Mouse (Mus musculus) layer of hippocampus, adult 18-20 months (tissue): ENCODE measurements around the gene Il4. TPM values are rescaled to one million over a fixed set of nuclear protein-coding genes. Genes with fewer than 3 reads are reported as not detected.
"Not testable (repeated sequence)": the region's sequence is repeated elsewhere in the genome, so short reads cannot be mapped to it uniquely, and the experiment has no call there.

Source experiments
- DNase-seq, 2 experiments: peaks; one replicate each; pipeline ENCODE4 v3.0.0; 2022; ENCODE audit warnings: low spot score in 2 of 2
- total RNA-seq, 2 experiments: library from RNA; stranded (reverse); gene quantifications; 2 replicates each; pipeline ENCODE4 v1.2.3; 2021

The Il4 gene
- total RNA-seq, 2 experiments from 2014 or later, result not detected

- DNase-seq, result peak; percentile 93 to 97
Observed at GRCm38 (mm10) chr11:53567224-53568014, 51.0 kb downstream of the Il4 start, which contains the start of gene Kif3a. Gene Kif3a (plus strand): TSS chr11:53567379.

GRCm38 (mm10) chr11:53566646-53567045, 51.8 kb downstream of the Il4 start:
- no peak for DNase-seq

GRCm38 (mm10) chr11:53561986-53562385, 56.5 kb downstream of the Il4 start:
- no peak for DNase-seq

GRCm38 (mm10) chr11:53559980-53560379, 58.5 kb downstream of the Il4 start:
- DNase-seq, result not testable (repeated sequence)

GRCm38 (mm10) chr11:53557992-53558391, 60.5 kb downstream of the Il4 start:
- DNase-seq, result not testable (repeated sequence)

- DNase-seq, result not testable (repeated sequence)
Observed at GRCm38 (mm10) chr11:53556529-53556928, 61.9 kb downstream of the Il4 start.

Other genes with a start within 250 kb of the Il4 start
- not detected for gene Leap2, start 195.5 kb downstream of the Il4 start, total RNA-seq
- 100 to 1,000 TPM; 406 TPM for gene Uqcrq, start 187.8 kb downstream of the Il4 start, total RNA-seq
- under 1 TPM; 0.56 to 0.74 TPM for gene Gdf9, start 187.6 kb downstream of the Il4 start, total RNA-seq
- gene Gm10447, start 161.6 kb downstream of the Il4 start, total RNA-seq, result under 1 TPM; 0.13 to 0.27 TPM
- 1 to 10 TPM; 5.7 TPM for gene Shroom1, start 161.5 kb downstream of the Il4 start, total RNA-seq
- gene Gm9837, start 148.2 kb downstream of the Il4 start, total RNA-seq, result under 1 TPM in 1 of 2 experiments, not detected in 1; 0.62 TPM
- gene Gm9945, start 138.5 kb downstream of the Il4 start, total RNA-seq, result 1 to 10 TPM; 2.3 to 2.5 TPM
- gene Sowaha, start 138.4 kb downstream of the Il4 start, total RNA-seq, result 100 to 1,000 TPM; 144 to 146 TPM
- 100 to 1,000 TPM; 262 to 269 TPM for gene Sept8, start 99.4 kb downstream of the Il4 start, total RNA-seq
- 100 to 1,000 TPM; 121 to 127 TPM for gene Kif3a, start 51.3 kb downstream of the Il4 start, total RNA-seq
- not detected for gene Il13, start 16.0 kb upstream of the Il4 start, total RNA-seq
- 10 to 100 TPM; 13.2 to 13.9 TPM for gene Rad50, start 88.7 kb upstream of the Il4 start, total RNA-seq
- not detected for gene Il5, start 102.1 kb upstream of the Il4 start, total RNA-seq
- gene Irf1, start 151.3 kb upstream of the Il4 start, total RNA-seq, result 10 to 100 TPM in 1 of 2 experiments, 1 to 10 TPM in 1; 9.4 to 11.6 TPM
- 1 to 10 TPM in 1 of 2 experiments, under 1 TPM in 1; 0.99 to 1.9 TPM for gene Gm17334, start 154.5 kb upstream of the Il4 start, total RNA-seq
- gene Gm12216, start 240.6 kb upstream of the Il4 start, total RNA-seq, result 1 to 10 TPM; 7.4 to 7.9 TPM